Mouse (Mus musculus): ENCODE data around the gene Smurf2. TPM values are rescaled to one million over a fixed set of nuclear protein-coding genes. Genes with fewer than 3 reads are reported as not detected.

Gene Smurf2
- polyA plus RNA-seq, 1 experiment from 2014 or later = 17.1 TPM

- Histone ChIP-seq H3K27me3 (replicated peaks; ENCODE audit: control insufficient read depth, insufficient read depth, low read length) (no peaks in the 10 kb centered on the region), H3K4me3 (ENCODE audit: low read depth, low read length) (no peak overlapping the region), H3K9ac (ENCODE audit: low read length) (no peak overlapping the region), H3K4me1 (replicated peaks; ENCODE audit: control insufficient read depth, insufficient read depth, low read length) (peaks cover 11% of the 10 kb centered on the region), H3K9me3 (ENCODE audit: control insufficient read depth, low read length) (no peaks in the 10 kb centered on the region), H3K4me2 (ENCODE audit: low read length) (no peak overlapping the region), H3K27ac (ENCODE audit: low read depth) (no peak overlapping the region), H3K36me3 (ENCODE audit: control insufficient read depth, insufficient read depth, low read length) (peaks cover 80% of the 10 kb centered on the region)
- ATAC-seq (replicated peaks; ENCODE audit: low FRiP score, low TSS enrichment, low read depth) (no peak), DNase-seq (ENCODE audit: low spot score) (no peak)
- 85% methylated on average over 6 of the region's 6 CpGs for WGBS
These were observed 99.1 kb downstream of the Smurf2 start for GRCm38 (mm10) chr11:106821397-106821796.

- ATAC-seq (replicated peaks; ENCODE audit: low FRiP score, low TSS enrichment, low read depth) = no peak
- H3K36me3 ChIP-seq (ENCODE audit: control insufficient read depth, insufficient read depth, low read length) = peaks cover 80% of the 10 kb centered on the region
- 54% methylated on average over 4 of the region's 4 CpGs for WGBS
- H3K4me2 ChIP-seq (ENCODE audit: low read length) = no peak overlapping the region
- no peaks in the 10 kb centered on the region for H3K27me3 ChIP-seq (replicated peaks; ENCODE audit: control insufficient read depth, insufficient read depth, low read length)
- H3K4me1 ChIP-seq (replicated peaks; ENCODE audit: control insufficient read depth, insufficient read depth, low read length) = peaks cover 11% of the 10 kb centered on the region
- no peak overlapping the region for H3K4me3 ChIP-seq (ENCODE audit: low read depth, low read length)
- H3K9ac ChIP-seq (ENCODE audit: low read length) = no peak overlapping the region
- H3K27ac ChIP-seq (ENCODE audit: low read depth) = no peak overlapping the region
- no peak for DNase-seq (ENCODE audit: low spot score)
- no peaks in the 10 kb centered on the region for H3K9me3 ChIP-seq (ENCODE audit: control insufficient read depth, low read length)
These were observed 99.5 kb downstream of the Smurf2 start for GRCm38 (mm10) chr11:106820972-106821371.

- ATAC-seq (replicated peaks; ENCODE audit: low FRiP score, low TSS enrichment, low read depth) = no peak
- peaks cover 85% of the 10 kb centered on the region for H3K36me3 ChIP-seq (ENCODE audit: control insufficient read depth, insufficient read depth, low read length)
- DNase-seq (ENCODE audit: low spot score) = no peak
- H3K27ac ChIP-seq (ENCODE audit: low read depth) = no peak overlapping the region
- no peaks in the 10 kb centered on the region for H3K27me3 ChIP-seq (replicated peaks; ENCODE audit: control insufficient read depth, insufficient read depth, low read length)
- no peak overlapping the region for H3K4me2 ChIP-seq (ENCODE audit: low read length)
- no peaks in the 10 kb centered on the region for H3K9me3 ChIP-seq (ENCODE audit: control insufficient read depth, low read length)
- no peak overlapping the region for H3K9ac ChIP-seq (ENCODE audit: low read length)
- WGBS = 80% methylated on average over 6 of the region's 6 CpGs
- H3K4me3 ChIP-seq (ENCODE audit: low read depth, low read length) = no peak overlapping the region
- peaks cover 11% of the 10 kb centered on the region for H3K4me1 ChIP-seq (replicated peaks; ENCODE audit: control insufficient read depth, insufficient read depth, low read length)
These were observed 100.3 kb downstream of the Smurf2 start for GRCm38 (mm10) chr11:106820252-106820651.

- Histone ChIP-seq H3K4me1 (replicated peaks; ENCODE audit: control insufficient read depth, insufficient read depth, low read length) (peaks cover 11% of the 10 kb centered on the region), H3K36me3 (ENCODE audit: control insufficient read depth, insufficient read depth, low read length) (peaks cover 89% of the 10 kb centered on the region), H3K4me2 (ENCODE audit: low read length) (no peak overlapping the region), H3K27me3 (replicated peaks; ENCODE audit: control insufficient read depth, insufficient read depth, low read length) (no peaks in the 10 kb centered on the region), H3K27ac (ENCODE audit: low read depth) (no peak overlapping the region), H3K4me3 (ENCODE audit: low read depth, low read length) (no peak overlapping the region), H3K9me3 (ENCODE audit: control insufficient read depth, low read length) (no peaks in the 10 kb centered on the region), H3K9ac (ENCODE audit: low read length) (no peak overlapping the region)
- WGBS = 86% methylated on average over 9 of the region's 9 CpGs
- ATAC-seq (replicated peaks; ENCODE audit: low FRiP score, low TSS enrichment, low read depth) (no peak), DNase-seq (ENCODE audit: low spot score) (no peak)
These were observed 100.9 kb downstream of the Smurf2 start for GRCm38 (mm10) chr11:106819595-106819994.

- 52% methylated on average over 9 of the region's 9 CpGs for WGBS
- Histone ChIP-seq H3K27me3 (replicated peaks; ENCODE audit: control insufficient read depth, insufficient read depth, low read length) (no peaks in the 10 kb centered on the region), H3K4me3 (ENCODE audit: low read depth, low read length) (no peak overlapping the region), H3K4me2 (ENCODE audit: low read length) (no peak overlapping the region; the same call in 1 of the 2 replicates), H3K9ac (ENCODE audit: low read length) (no peak overlapping the region), H3K9me3 (ENCODE audit: control insufficient read depth, low read length) (no peaks in the 10 kb centered on the region), H3K36me3 (ENCODE audit: control insufficient read depth, insufficient read depth, low read length) (peaks cover 93% of the 10 kb centered on the region), H3K27ac (ENCODE audit: low read depth) (no peak overlapping the region; the same call in 1 of the 2 replicates), H3K4me1 (replicated peaks; ENCODE audit: control insufficient read depth, insufficient read depth, low read length) (peaks cover 11% of the 10 kb centered on the region)
- no peak for ATAC-seq (replicated peaks; ENCODE audit: low FRiP score, low TSS enrichment, low read depth)
- no peak for DNase-seq (ENCODE audit: low spot score)
These were observed 102.2 kb downstream of the Smurf2 start for GRCm38 (mm10) chr11:106818341-106818740.

- H3K9me3 ChIP-seq (ENCODE audit: control insufficient read depth, low read length) = no peaks in the 10 kb centered on the region
- DNase-seq (ENCODE audit: low spot score) (no peak), ATAC-seq (replicated peaks; ENCODE audit: low FRiP score, low TSS enrichment, low read depth) (no peak)
- H3K4me3 ChIP-seq (ENCODE audit: low read depth, low read length) = no peak overlapping the region
- 82% methylated on average over 6 of the region's 6 CpGs for WGBS
- H3K9ac ChIP-seq (ENCODE audit: low read length) = no peak overlapping the region
- no peak overlapping the region for H3K4me2 ChIP-seq (ENCODE audit: low read length)
- H3K4me1 ChIP-seq (replicated peaks; ENCODE audit: control insufficient read depth, insufficient read depth, low read length) = peaks cover 11% of the 10 kb centered on the region
- peaks cover 93% of the 10 kb centered on the region for H3K36me3 ChIP-seq (ENCODE audit: control insufficient read depth, insufficient read depth, low read length)
- H3K27ac ChIP-seq (ENCODE audit: low read depth) = no peak overlapping the region
- H3K27me3 ChIP-seq (replicated peaks; ENCODE audit: control insufficient read depth, insufficient read depth, low read length) = no peaks in the 10 kb centered on the region
These were observed 102.7 kb downstream of the Smurf2 start for GRCm38 (mm10) chr11:106817808-106818207.

GRCm38 (mm10) chr11:106817156-106817555, 103.4 kb downstream of the Smurf2 start:
- ATAC-seq (replicated peaks; ENCODE audit: low FRiP score, low TSS enrichment, low read depth) (no peak), DNase-seq (ENCODE audit: low spot score) (no peak)
- Histone ChIP-seq H3K4me1 (replicated peaks; ENCODE audit: control insufficient read depth, insufficient read depth, low read length) (peaks cover 11% of the 10 kb centered on the region), H3K27me3 (replicated peaks; ENCODE audit: control insufficient read depth, insufficient read depth, low read length) (no peaks in the 10 kb centered on the region), H3K27ac (ENCODE audit: low read depth) (no peak overlapping the region), H3K4me2 (ENCODE audit: low read length) (no peak overlapping the region), H3K36me3 (ENCODE audit: control insufficient read depth, insufficient read depth, low read length) (peaks cover 93% of the 10 kb centered on the region), H3K4me3 (ENCODE audit: low read depth, low read length) (no peak overlapping the region), H3K9me3 (ENCODE audit: control insufficient read depth, low read length) (no peaks in the 10 kb centered on the region), H3K9ac (ENCODE audit: low read length) (no peak overlapping the region)
- WGBS = 91% methylated on average over 3 of the region's 3 CpGs

- Histone ChIP-seq H3K9me3 (ENCODE audit: control insufficient read depth, low read length) (no peaks in the 10 kb centered on the region), H3K4me1 (replicated peaks; ENCODE audit: control insufficient read depth, insufficient read depth, low read length) (peaks cover 11% of the 10 kb centered on the region), H3K27me3 (replicated peaks; ENCODE audit: control insufficient read depth, insufficient read depth, low read length) (no peaks in the 10 kb centered on the region), H3K4me2 (ENCODE audit: low read length) (no peak overlapping the region), H3K36me3 (ENCODE audit: control insufficient read depth, insufficient read depth, low read length) (peaks cover 97% of the 10 kb centered on the region), H3K4me3 (ENCODE audit: low read depth, low read length) (no peak overlapping the region), H3K27ac (ENCODE audit: low read depth) (no peak overlapping the region), H3K9ac (ENCODE audit: low read length) (no peak overlapping the region)
- DNase-seq (ENCODE audit: low spot score) (no peak), ATAC-seq (replicated peaks; ENCODE audit: low FRiP score, low TSS enrichment, low read depth) (no peak)
- 78% methylated on average over 7 of the region's 7 CpGs for WGBS
These were observed 104.2 kb downstream of the Smurf2 start for GRCm38 (mm10) chr11:106816316-106816715.

GRCm38 (mm10) chr11:106815761-106816160, 104.8 kb downstream of the Smurf2 start:
- no peak overlapping the region for H3K27ac ChIP-seq (ENCODE audit: low read depth)
- H3K27me3 ChIP-seq (replicated peaks; ENCODE audit: control insufficient read depth, insufficient read depth, low read length) = no peaks in the 10 kb centered on the region
- no peak for DNase-seq (ENCODE audit: low spot score)
- no peak overlapping the region for H3K4me3 ChIP-seq (ENCODE audit: low read depth, low read length)
- ATAC-seq (replicated peaks; ENCODE audit: low FRiP score, low TSS enrichment, low read depth) = no peak
- peaks cover 11% of the 10 kb centered on the region for H3K4me1 ChIP-seq (replicated peaks; ENCODE audit: control insufficient read depth, insufficient read depth, low read length)
- H3K36me3 ChIP-seq (ENCODE audit: control insufficient read depth, insufficient read depth, low read length) = peaks cover 97% of the 10 kb centered on the region
- H3K9ac ChIP-seq (ENCODE audit: low read length) = no peak overlapping the region
- 88% methylated on average over 2 of the region's 2 CpGs for WGBS
- H3K9me3 ChIP-seq (ENCODE audit: control insufficient read depth, low read length) = no peaks in the 10 kb centered on the region
- H3K4me2 ChIP-seq (ENCODE audit: low read length) = no peak overlapping the region

Data from intestine, embryonic 14.5 days (tissue).